Mouse (Mus musculus) embryonic facial prominence, embryonic 11.5 days (tissue): ENCODE results near the gene Zfp536. TPM values are rescaled to one million over a fixed set of nuclear protein-coding genes. Genes with fewer than 3 reads are reported as not detected.

Experiments used
- ATAC-seq: fragments of 200-750 bp; cut with Nextera tagmentation; replicated peaks from 2 replicates; pipeline ENCODE4 v1.8.0; 2017; ENCODE audit warnings: low read depth; ENCODE audit not compliant: insufficient number of reproducible peaks, low FRiP score, low TSS enrichment
- DNase-seq: peaks from one replicate; pipeline ENCODE4 v3.0.0-alpha.2; 2015; ENCODE audit warnings: low spot score
- H3K27ac ChIP-seq: fragments of 300-500 bp; sonication (generic); replicated peaks from 2 replicates; pipeline ENCODE4 v1.5.1; 2014; ENCODE audit warnings: mild to moderate bottlenecking, low read depth, low read length, control low read depth
- H3K27me3 ChIP-seq: fragments of 300-500 bp; sonication (generic); 2 replicates; pipeline ENCODE4 v1.6.1; 2014; ENCODE audit warnings: mild to moderate bottlenecking, low read length, moderate library complexity, mixed read lengths; ENCODE audit not compliant: control insufficient read depth, insufficient read depth
- H3K36me3 ChIP-seq: fragments of 300-500 bp; sonication (generic); replicated peaks from 2 replicates; pipeline ENCODE4 v1.6.1; 2014; ENCODE audit warnings: low read depth, mild to moderate bottlenecking, low read length, moderate library complexity, mixed read lengths; ENCODE audit not compliant: control insufficient read depth, insufficient read depth
- H3K4me1 ChIP-seq: fragments of 300-500 bp; sonication (generic); 2 replicates; pipeline ENCODE4 v1.6.1; 2014; ENCODE audit warnings: low read length, mixed read lengths; ENCODE audit not compliant: control insufficient read depth, insufficient read depth
- H3K4me2 ChIP-seq: fragments of 300-500 bp; sonication (generic); 2 replicates; pipeline ENCODE4 v1.6.1; 2014; ENCODE audit warnings: low read depth, mild to moderate bottlenecking, control low read depth, low read length, moderate library complexity
- H3K4me3 ChIP-seq: fragments of 300-500 bp; sonication (generic); 2 replicates; pipeline ENCODE4 v1.5.1; 2014; ENCODE audit warnings: low read depth, low read length, control low read depth
- H3K9ac ChIP-seq: fragments of 300-500 bp; sonication (generic); replicated peaks from 2 replicates; pipeline ENCODE4 v1.6.1; 2014; ENCODE audit warnings: mild to moderate bottlenecking, control low read depth, low read length
- H3K9me3 ChIP-seq: fragments of 300-500 bp; sonication (generic); replicated peaks from 2 replicates; pipeline ENCODE4 v1.6.1; 2016; ENCODE audit warnings: mild to moderate bottlenecking, low read length, inconsistent platforms, mixed read lengths; ENCODE audit not compliant: control insufficient read depth
- WGBS: fragments of 180-500 bp; shearing (Covaris S2); extraction: QIAGEN DNeasy Blood & Tissue Kit; methylation state at CpG from one replicate; pipeline ENCODE4 v1.1.7; 2014; 5-methylcytosine and 5-hydroxymethylcytosine counted together
- polyA plus RNA-seq: library from polyadenylated mRNA; unstranded; fragments of >200 nt; fragmentation: Nextera tagmentation; extraction: Ambion mirVana; gene quantifications from 2 replicates; pipeline ENCODE4 v1.2.1, GENCODE M21; 2014

Zfp536 gene
- polyA plus RNA-seq, 1 experiment from 2014 or later, result 9.9 TPM

- ATAC-seq (no peak), DNase-seq (no peak)
- Histone ChIP-seq H3K4me2 (no peak overlapping the region), H3K9ac (no peak overlapping the region), H3K27me3 (no peaks in the 10 kb centered on the region), H3K9me3 (no peaks in the 10 kb centered on the region), H3K27ac (no peak overlapping the region), H3K4me3 (no peak overlapping the region), H3K36me3 (no peaks in the 10 kb centered on the region), H3K4me1 (no peaks in the 10 kb centered on the region)
Observed at GRCm38 (mm10) chr7:37426061-37426460, 347.4 kb downstream of the Zfp536 start.

DNA sequence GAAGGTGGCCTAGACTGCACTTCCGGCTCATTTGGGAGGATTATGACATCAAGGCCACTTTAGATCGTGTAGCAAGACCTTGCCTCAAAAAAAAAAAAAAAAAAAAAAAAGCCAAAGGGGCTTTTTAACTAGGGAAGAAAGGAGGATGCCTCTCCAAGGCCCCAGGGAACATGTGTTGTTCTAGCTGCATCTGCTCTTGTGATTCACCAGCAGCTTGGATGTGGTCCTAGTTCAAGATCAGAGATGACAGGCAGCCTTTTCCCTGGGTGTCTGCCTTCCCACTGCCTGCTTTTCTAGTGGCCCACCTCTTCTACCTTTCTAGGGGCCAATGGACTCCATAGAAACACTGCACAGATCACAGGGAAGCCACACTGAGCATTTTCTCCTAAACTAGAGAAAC lies 350.5 kb downstream of the Zfp536 start:
- WGBS, result 44% methylated on average over 2 of the region's 2 CpGs
- Histone ChIP-seq H3K9ac (no peak overlapping the region), H3K4me2 (no peak overlapping the region), H3K4me1 (no peaks in the 10 kb centered on the region), H3K9me3 (no peaks in the 10 kb centered on the region), H3K27ac (no peak overlapping the region), H3K36me3 (no peaks in the 10 kb centered on the region), H3K4me3 (no peak overlapping the region), H3K27me3 (no peaks in the 10 kb centered on the region)
- ATAC-seq (no peak), DNase-seq (no peak)

Other genes with a start within 250 kb of the Zfp536 start
- 50.5 and 56.9 TPM in 2 replicates for gene Uri1, start 249.9 kb upstream of the Zfp536 start, polyA plus RNA-seq